Mouse (Mus musculus) testis, adult 2 months (tissue): Measurements from ENCODE around the gene Trank1.

Source experiments
- CTCF ChIP-seq: fragments of 200-500 bp; IDR thresholded peaks from 2 replicates; pipeline ENCODE4 v1.5.1; 2012; ENCODE audit warnings: low read depth, mild to moderate bottlenecking, inconsistent platforms, low read length, moderate library complexity; ENCODE audit not compliant: control insufficient read depth, insufficient read depth, insufficient replicate concordance
- POLR2A ChIP-seq: fragments of 200-500 bp; IDR thresholded peaks from 2 replicates; pipeline ENCODE4 v1.6.1; 2012; ENCODE audit warnings: low read depth, mild to moderate bottlenecking, inconsistent platforms, low read length, moderate library complexity; ENCODE audit not compliant: control insufficient read depth

DNA sequence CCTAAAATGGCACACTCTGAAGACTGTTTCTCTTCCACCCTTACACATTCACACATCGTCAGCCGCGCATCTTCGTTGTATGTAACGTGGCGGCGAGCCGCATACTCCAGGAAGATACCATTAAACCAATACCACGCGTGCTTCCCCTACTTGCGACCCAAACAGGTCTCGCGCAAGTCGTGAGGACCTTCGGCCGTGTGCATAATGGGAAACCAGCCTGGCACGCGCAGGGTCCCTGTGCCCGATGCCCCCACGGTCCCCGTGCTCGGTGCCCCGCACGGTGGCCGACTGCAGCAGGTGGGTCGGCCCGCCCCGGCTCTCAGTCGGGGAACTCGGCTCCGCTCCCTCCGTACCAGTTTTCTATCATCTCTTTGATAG lies 40.5 kb upstream of the Trank1 start:
- TF ChIP-seq CTCF (no peak), POLR2A (no peak; the same call in 1 of the 2 replicates)
